Mouse (Mus musculus): ENCODE measurements around the gene Slc6a2. TPM values are rescaled to one million over a fixed set of nuclear protein-coding genes. Genes with fewer than 3 reads are reported as not detected.

Gene Slc6a2
- total and polyA plus RNA-seq, 2 experiments from 2014 or later, result not detected

GRCm38 (mm10) chr8:93048092-93048491, 88.2 kb downstream of the Slc6a2 start, which contains the start of gene Ces1a:
Gene Ces1a, minus strand, starts transcription at chr8:93048192.
- no peaks in the 10 kb centered on the region for H3K36me3 ChIP-seq (replicated peaks; ENCODE audit: control insufficient read depth, insufficient read depth, low read length)
- H3K4me1 ChIP-seq (ENCODE audit: control insufficient read depth, insufficient read depth), result no peaks in the 10 kb centered on the region
- H3K4me3 ChIP-seq (ENCODE audit: low read depth, low read length), result no peak within 1 kb of the TSS
- H3K9me3 ChIP-seq (replicated peaks; ENCODE audit: control insufficient read depth, low read length), result no peaks in the 10 kb centered on the region
- ATAC-seq (ENCODE audit: insufficient read depth, low read depth), result no peak
- TF ChIP-seq EP300 (IDR thresholded peaks at IDR 0.05; ENCODE audit: low read depth) (no peak), CTCF (IDR thresholded peaks at IDR 0.05; ENCODE audit: low read depth) (no peak)
- DNase-seq (ENCODE audit: low spot score), result no peak
- H3K27ac ChIP-seq (ENCODE audit: low read depth), result no peak within 1 kb of the TSS
- H3K9ac ChIP-seq (replicated peaks; ENCODE audit: low read depth, low read length), result no peak within 1 kb of the TSS
- H3K27me3 ChIP-seq (ENCODE audit: control insufficient read depth, insufficient read depth, low read length), result no peaks in the 10 kb centered on the region
- WGBS, result 84% methylated on average over 3 of the region's 3 CpGs
- no peak within 1 kb of the TSS for H3K4me2 ChIP-seq (ENCODE audit: low read depth, low read length)

- Histone ChIP-seq H3K9me3 (replicated peaks; ENCODE audit: control insufficient read depth, low read length) (no peaks in the 10 kb centered on the region), H3K4me1 (ENCODE audit: control insufficient read depth, insufficient read depth) (no peaks in the 10 kb centered on the region), H3K9ac (replicated peaks; ENCODE audit: low read depth, low read length) (no peak overlapping the region), H3K27me3 (ENCODE audit: control insufficient read depth, insufficient read depth, low read length) (no peaks in the 10 kb centered on the region), H3K36me3 (replicated peaks; ENCODE audit: control insufficient read depth, insufficient read depth, low read length) (no peaks in the 10 kb centered on the region), H3K4me2 (ENCODE audit: low read depth, low read length) (no peak overlapping the region), H3K4me3 (ENCODE audit: low read depth, low read length) (no peak overlapping the region), H3K27ac (ENCODE audit: low read depth) (no peak overlapping the region)
- 49% methylated on average over 4 of the region's 4 CpGs for WGBS
- ATAC-seq (ENCODE audit: insufficient read depth, low read depth) (no peak), DNase-seq (ENCODE audit: low spot score) (peak; percentile 7)
- TF ChIP-seq CTCF (IDR thresholded peaks at IDR 0.05; ENCODE audit: low read depth), result peak; percentile 38
- TF ChIP-seq EP300 (IDR thresholded peaks at IDR 0.05; ENCODE audit: low read depth), result no peak
Measured at GRCm38 (mm10) chr8:93048510-93049416, 88.9 kb downstream of the Slc6a2 start.

Small RNAs within 50 kb of the gene (microRNA-seq; reads per million reads assigned to microRNA genes)
- not detected for gene Gm22151

Other genes with a start within 250 kb of the Slc6a2 start
- 92.6 and 113 TPM in 2 replicates for gene Mmp2, start 132.8 kb upstream of the Slc6a2 start, total RNA-seq (2014; rRNA removed; ENCODE audit: low replicate concordance)
- 83.6 and 89.0 TPM in 2 replicates for gene Mmp2, start 132.8 kb upstream of the Slc6a2 start, polyA plus RNA-seq (2015; fragmentation: Nextera tagmentation; extraction: Ambion mirVana)
- 1.5 and 4.9 TPM in 2 replicates for gene Lpcat2, start 104.7 kb upstream of the Slc6a2 start, total RNA-seq (2014; rRNA removed; ENCODE audit: low replicate concordance)
- 2.8 and 3.0 TPM in 2 replicates for gene Lpcat2, start 104.7 kb upstream of the Slc6a2 start, polyA plus RNA-seq (2015; fragmentation: Nextera tagmentation; extraction: Ambion mirVana)
- gene Capns2, start 58.7 kb upstream of the Slc6a2 start, total RNA-seq (2014; rRNA removed; ENCODE audit: low replicate concordance), result 0.38 TPM in 1 of 2 replicates, not detected in the other
- 0.11 TPM in 1 of 2 replicates, not detected in the other for gene Capns2, start 58.7 kb upstream of the Slc6a2 start, polyA plus RNA-seq (2015; fragmentation: Nextera tagmentation; extraction: Ambion mirVana)
- not detected in 2 replicates for gene Ces1a, start 88.1 kb downstream of the Slc6a2 start, total RNA-seq (2014; rRNA removed; ENCODE audit: low replicate concordance)
- not detected in 2 replicates for gene Ces1a, start 88.1 kb downstream of the Slc6a2 start, polyA plus RNA-seq (2015; fragmentation: Nextera tagmentation; extraction: Ambion mirVana)
- not detected in 2 replicates for gene Ces1b, start 119.9 kb downstream of the Slc6a2 start, total RNA-seq (2014; rRNA removed; ENCODE audit: low replicate concordance)
- gene Ces1b, start 119.9 kb downstream of the Slc6a2 start, polyA plus RNA-seq (2015; fragmentation: Nextera tagmentation; extraction: Ambion mirVana), result not detected in 2 replicates
- gene Ces1c, start 171.2 kb downstream of the Slc6a2 start, total RNA-seq (2014; rRNA removed; ENCODE audit: low replicate concordance), result not detected in 2 replicates
- gene Ces1c, start 171.2 kb downstream of the Slc6a2 start, polyA plus RNA-seq (2015; fragmentation: Nextera tagmentation; extraction: Ambion mirVana), result not detected in 2 replicates
- 0.50 TPM in 1 of 2 replicates, not detected in the other for gene Ces1d, start 237.8 kb downstream of the Slc6a2 start, total RNA-seq (2014; rRNA removed; ENCODE audit: low replicate concordance)
- 1.5 and 2.1 TPM in 2 replicates for gene Ces1d, start 237.8 kb downstream of the Slc6a2 start, polyA plus RNA-seq (2015; fragmentation: Nextera tagmentation; extraction: Ambion mirVana)

All from heart, postnatal 0 days (tissue).